Mouse (Mus musculus): ENCODE results near the gene Flt1.

DNA sequence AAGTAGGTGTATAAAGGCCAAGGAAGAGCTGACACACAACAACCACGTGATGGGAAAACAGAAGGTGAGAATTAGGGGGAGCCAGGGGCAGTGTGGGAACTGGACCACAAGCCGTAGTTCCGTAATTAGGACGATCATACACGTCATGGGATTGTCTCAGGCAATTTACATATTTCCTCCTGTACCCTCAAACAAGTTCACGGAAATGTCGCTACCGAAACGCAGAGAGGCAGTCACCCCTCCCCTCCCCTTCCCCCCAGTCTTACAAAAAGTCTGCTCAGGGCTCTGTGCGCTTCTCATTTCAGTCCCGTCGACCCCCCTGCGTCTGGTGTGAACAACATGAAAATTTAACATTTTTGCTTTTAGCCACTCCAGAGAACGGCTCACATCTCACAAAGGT, 74.6 kb downstream of the Flt1 start:
- TF ChIP-seq CTCF (IDR thresholded peaks at IDR 0.05; ENCODE audit: low read depth) (no peak), EP300 (optimal IDR thresholded peaks at IDR 0.05) (no peak)

Measured in stomach, postnatal 0 days (tissue).